Mouse (Mus musculus): ENCODE data around the gene Zfp3. TPM values are rescaled to one million over a fixed set of nuclear protein-coding genes. Genes with fewer than 3 reads are reported as not detected.

Gene Zfp3
- 10 to 100 TPM; 23.8 TPM for total RNA-seq (2021)
- long read RNA-seq, experiment 1, transcript Zfp3-201 (2 exons, 2,061 nt), result major isoform, 15 of 17 reads
- long read RNA-seq, experiment 1, partial matches to known transcripts, result 0 of 17 reads
- long read RNA-seq, experiment 1, other reads (novel, unspliced or antisense), result 2 of 17 reads
- long read RNA-seq, experiment 2, transcript Zfp3-201 (2 exons, 2,061 nt), result major isoform, 19 of 24 reads
- long read RNA-seq, experiment 2, partial matches to known transcripts, result 0 of 24 reads
- long read RNA-seq, experiment 2, other reads (novel, unspliced or antisense), result 5 of 24 reads

DNA sequence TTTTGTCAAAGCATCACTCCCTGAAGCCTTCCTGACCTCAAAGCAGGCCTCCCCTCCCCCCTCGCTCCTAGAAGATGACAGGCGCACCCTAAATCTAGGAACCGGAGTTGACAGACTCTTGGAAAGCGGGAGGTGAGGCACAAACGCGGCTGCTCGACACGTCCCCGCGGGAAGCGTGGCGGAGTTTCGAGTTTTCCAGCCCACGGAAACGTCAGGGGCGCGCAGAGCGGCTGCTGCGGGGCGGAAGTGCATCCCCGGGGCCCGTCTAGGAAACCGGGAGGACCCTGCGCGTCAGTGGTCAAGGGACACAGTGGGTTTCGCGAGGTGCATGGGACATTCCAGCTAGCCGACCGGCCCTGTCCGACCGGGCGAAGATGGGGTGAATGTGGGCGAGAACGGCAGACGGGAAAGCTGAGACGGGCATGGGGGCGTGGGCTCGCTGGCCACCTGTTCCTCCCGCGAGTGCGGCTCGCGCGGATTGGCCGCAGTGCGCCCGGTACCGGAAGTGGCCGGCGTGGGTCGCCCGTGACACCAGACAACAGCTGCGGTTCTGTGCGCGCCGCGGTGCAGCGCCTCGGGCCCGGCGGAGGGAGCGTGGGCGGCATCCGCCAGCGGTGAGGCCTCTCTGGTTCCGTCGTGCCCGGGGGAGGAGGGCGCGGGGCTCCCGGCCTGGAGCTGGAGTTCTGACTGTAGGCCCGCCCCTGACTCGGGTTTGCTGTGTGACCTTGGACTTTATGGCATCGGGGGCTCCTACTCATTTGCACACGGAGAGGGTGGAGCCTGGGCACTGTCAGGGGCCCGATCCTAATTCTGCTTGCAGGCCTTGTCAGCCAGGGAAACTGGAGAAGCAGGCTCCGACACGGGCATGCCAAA is at the start of gene Zfp3:
Gene Zfp3 (plus strand): TSS at position 274 of the 873 bp plus-strand sequence.
- H3K4me3 ChIP-seq, result peak within 1 kb of the TSS; percentile 80
- peak; percentile 66 to 75 for DNase-seq (ENCODE audit: low spot score in 2 of 2)
- H3K27ac ChIP-seq, result peak within 1 kb of the TSS; percentile 95
- TF ChIP-seq CTCF (conservative IDR thresholded peaks at IDR 0.05), result no peak

DNA sequence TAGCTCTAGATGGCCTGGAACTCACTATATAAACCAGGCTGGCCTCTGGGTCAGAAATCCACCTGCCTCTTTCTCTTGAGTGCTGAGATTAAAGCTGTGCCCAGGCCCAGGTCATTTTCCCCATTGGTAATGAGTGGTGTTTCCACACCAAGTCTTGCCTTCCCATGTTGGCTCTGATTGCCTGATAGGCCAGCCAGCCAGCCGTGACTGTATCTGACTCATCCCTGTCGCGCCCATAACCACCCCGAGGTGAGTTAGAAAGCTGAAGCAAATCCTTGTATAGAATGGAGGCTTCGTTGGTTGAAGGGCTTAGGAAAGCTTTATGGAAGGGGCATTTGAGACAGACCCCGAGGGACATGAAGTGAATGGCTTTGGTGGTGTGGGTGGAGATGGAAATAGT is 48.2 kb upstream of the Zfp3 start:
- no peak for DNase-seq (ENCODE audit: low spot score in 2 of 2)
- peak overlapping the region; percentile 39; the same call in 1 of the 2 replicates for H3K27ac ChIP-seq
- H3K4me3 ChIP-seq, result no peak overlapping the region
- no peak for TF ChIP-seq CTCF (conservative IDR thresholded peaks at IDR 0.05)

DNA sequence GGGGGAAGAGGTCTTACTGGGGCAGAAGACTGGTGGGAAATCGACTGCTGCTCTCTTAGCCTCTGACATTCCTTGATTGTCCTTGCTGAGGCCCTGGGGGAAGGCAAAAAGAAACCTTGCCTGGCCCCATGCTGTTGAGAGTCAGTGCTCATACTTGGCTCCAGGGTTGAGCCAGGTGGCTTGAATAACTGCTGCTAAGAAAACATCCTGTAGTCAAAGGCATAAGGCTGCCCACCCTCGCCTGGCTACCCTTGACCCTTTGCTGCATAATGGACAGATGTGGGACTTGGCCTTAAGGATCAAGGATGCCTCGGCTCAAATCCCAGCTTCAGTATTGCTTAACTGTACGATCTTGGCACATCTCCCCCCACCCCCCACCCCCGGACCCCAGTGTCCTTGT is 45.5 kb upstream of the Zfp3 start:
- no peak for DNase-seq (ENCODE audit: low spot score in 2 of 2)
- Histone ChIP-seq H3K4me3 (no peak overlapping the region), H3K27ac (peak overlapping the region; percentile 65)
- no peak for TF ChIP-seq CTCF (conservative IDR thresholded peaks at IDR 0.05)

DNA sequence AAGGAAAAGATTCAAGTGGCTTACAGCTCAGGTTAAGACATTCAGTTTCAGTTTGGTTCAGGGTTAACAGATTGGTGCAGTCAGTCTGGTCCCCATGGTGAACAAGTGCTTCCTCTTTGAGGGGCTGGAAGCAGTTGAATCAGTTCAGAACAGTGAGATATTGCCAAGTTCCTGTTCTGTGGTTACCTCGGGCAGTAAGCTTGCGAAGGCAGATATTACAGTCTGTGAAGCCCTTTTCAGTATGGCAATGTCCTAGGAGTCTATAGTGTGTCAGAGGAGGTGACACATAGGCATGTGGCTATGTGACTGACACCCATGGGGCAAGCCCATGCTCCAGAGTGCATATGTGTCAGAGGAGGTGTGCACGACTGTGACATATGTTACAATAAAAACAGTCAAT is 43.4 kb upstream of the Zfp3 start:
- TF ChIP-seq CTCF (conservative IDR thresholded peaks at IDR 0.05), result no peak
- no peak overlapping the region for H3K4me3 ChIP-seq

DNA sequence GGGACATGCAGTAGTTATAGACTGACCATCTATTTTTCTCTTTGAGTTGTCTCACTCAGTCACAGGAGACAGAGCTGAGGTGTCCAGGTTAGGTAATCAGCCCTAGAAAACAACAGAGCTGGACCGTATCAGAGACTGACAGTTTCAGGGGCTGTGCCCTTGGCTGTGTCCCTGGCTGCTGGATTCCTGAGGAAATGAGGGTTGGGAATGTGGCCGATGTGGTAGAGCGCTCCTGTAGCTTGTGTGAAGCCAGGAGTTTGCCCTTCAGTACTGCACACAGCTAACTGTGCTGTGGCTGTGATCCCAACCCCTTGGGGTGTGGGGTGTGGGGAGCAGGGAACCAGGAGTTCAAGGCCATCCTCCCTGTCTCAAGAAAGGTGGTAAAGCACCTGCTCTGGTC is 42.9 kb upstream of the Zfp3 start:
- DNase-seq (ENCODE audit: low spot score in 2 of 2), result no peak
- Histone ChIP-seq H3K4me3 (no peak overlapping the region), H3K27ac (peak overlapping the region; percentile 75)
- TF ChIP-seq CTCF (conservative IDR thresholded peaks at IDR 0.05), result no peak

More for the DNA sequence above, 43.4 kb upstream of the Zfp3 start:
- no peak for DNase-seq (ENCODE audit: low spot score in 2 of 2)
- peak overlapping the region; percentile 75 for H3K27ac ChIP-seq

DNA sequence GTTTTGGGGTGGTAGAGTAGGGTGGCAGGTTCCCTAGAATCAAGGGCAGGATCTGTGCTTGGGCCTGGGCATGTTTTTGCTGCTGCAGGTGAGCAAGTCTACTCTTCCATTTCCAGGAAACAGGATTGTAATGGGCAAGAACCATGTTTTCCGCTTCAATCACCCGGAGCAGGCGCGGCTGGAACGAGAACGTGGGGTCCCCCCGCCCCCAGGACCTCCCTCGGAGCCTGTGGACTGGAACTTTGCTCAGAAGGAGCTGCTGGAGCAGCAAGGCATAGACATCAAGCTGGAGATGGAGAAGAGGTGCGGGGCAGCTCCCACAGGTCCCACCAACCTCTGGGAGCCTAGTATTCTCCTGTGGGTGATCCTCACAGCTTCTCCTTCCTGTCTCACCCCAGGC is 39.3 kb upstream of the Zfp3 start:
- no peak for TF ChIP-seq CTCF (conservative IDR thresholded peaks at IDR 0.05)
- H3K4me3 ChIP-seq, result no peak overlapping the region
- H3K27ac ChIP-seq, result no peak overlapping the region
- DNase-seq (ENCODE audit: low spot score in 2 of 2), result no peak

DNA sequence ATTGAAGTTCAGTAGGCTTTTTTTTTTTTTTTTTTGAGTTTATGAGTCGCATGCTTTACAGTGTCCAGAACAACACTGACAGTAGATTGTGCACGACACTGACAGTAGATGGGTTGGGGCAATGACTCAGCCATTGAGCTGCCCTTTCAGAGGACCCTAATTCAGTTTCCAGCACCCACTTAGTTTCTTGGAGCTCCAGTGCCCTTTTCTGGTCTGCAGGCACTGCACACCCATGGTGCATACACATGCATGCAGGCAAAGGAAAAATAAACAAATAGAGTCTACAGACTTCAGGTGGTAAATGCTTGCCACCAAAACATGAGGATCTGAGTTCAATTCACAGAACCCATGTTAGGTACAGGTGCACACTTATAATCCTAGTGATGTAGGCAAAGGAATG is 37.4 kb upstream of the Zfp3 start:
- Histone ChIP-seq H3K4me3 (no peak overlapping the region), H3K27ac (no peak overlapping the region)
- TF ChIP-seq CTCF (conservative IDR thresholded peaks at IDR 0.05), result no peak
- DNase-seq (ENCODE audit: low spot score in 2 of 2), result no peak

DNA sequence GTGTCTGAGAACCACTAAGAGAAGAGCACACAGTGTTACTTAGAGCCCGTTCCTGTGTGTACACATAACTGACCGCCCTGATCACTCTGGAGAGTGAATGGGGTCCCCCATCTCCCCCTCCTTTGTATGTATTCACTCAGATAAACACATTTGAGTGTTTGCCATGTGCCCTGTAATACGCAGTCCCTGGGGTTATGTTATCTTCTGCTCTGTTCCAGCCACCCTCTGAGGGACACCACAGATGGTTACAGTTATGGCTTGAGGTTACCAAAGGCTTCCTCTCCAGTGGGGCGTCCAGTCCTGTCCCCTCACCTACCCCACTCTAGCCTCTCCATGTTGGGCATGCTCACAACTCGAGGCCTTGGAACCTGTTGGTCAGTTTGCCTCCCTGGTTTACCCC is 36.6 kb upstream of the Zfp3 start:
- Histone ChIP-seq H3K4me3 (no peak overlapping the region), H3K27ac (no peak overlapping the region)
- no peak for TF ChIP-seq CTCF (conservative IDR thresholded peaks at IDR 0.05)
- no peak for DNase-seq (ENCODE audit: low spot score in 2 of 2)

DNA sequence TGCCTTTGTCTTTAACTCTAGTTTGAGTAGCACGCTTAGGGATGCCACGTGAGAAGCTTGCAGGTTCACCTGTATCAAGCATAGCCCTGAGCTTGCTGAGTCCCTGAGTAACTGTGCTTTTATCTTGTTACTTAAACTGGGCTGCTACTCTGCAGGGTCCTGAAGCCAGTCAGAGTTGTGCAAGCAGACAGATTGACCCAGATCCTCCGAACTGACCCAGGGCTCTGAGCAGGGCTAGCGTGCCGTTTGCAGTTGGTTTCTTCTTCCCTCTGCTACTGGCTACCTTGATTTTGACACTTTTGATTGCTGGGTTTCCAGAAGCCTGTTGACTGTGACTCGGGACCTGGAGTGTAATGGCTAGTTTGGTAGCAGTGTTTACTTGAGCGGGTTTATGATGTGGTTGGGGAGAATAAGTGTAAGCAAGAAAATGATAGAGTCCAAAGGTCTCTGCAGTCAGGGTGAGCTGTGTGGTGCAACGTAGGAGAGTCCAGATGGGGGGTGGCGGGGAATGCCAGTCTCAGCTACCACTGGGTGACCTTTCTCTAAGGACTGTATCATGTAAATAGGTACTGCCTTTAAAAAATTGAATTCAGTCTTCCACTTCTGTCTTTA is 33.5 kb upstream of the Zfp3 start:
- Histone ChIP-seq H3K27ac (peak overlapping the region; percentile 74), H3K4me3 (no peak overlapping the region)
- no peak for TF ChIP-seq CTCF (conservative IDR thresholded peaks at IDR 0.05)
- no peak for DNase-seq (ENCODE audit: low spot score in 2 of 2)

DNA sequence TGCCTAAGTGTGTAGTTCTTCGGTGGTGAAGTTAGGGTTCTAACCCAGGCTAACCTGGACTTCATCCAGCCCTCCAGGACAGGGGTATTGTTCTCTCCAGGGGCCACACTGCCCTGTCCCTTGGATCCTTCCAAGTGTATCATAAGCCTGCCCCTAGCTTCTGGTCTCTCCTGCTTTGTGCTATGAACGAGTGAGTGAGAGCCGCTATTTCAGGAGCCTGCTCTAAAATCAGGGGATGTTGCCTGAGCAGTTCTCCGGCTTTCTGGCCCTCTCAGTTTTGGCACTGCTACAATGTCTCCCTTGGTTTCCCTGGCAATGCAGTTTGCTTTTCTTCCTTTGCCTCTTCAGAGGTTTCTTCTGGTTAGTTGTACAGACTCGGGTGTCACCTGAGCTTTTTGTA is 32.8 kb upstream of the Zfp3 start:
- Histone ChIP-seq H3K27ac (peak overlapping the region; percentile 74), H3K4me3 (no peak overlapping the region)
- TF ChIP-seq CTCF (conservative IDR thresholded peaks at IDR 0.05), result no peak
- peak; percentile 56 to 63 for DNase-seq (ENCODE audit: low spot score in 2 of 2)

DNA sequence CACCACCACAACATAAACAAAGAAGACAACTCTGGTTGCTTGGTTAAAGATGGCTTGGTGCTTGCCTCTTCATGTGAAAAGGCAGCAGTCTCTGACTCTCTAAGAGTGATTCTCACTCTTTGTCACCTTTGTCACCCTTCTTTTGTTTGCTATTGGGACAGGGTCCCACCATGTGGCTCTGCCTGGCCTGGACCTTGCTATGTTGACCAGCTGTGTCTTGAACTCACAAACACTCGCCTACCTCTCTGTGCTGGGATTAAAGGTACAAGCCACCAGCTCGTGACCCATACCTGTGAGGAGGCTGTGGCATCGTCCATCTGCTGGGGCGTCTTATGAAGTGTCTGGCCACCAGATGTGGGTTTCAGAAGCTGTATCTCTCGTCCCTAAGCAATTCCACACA is 30.8 kb upstream of the Zfp3 start:
- no peak for DNase-seq (ENCODE audit: low spot score in 2 of 2)
- no peak for TF ChIP-seq CTCF (conservative IDR thresholded peaks at IDR 0.05)
- Histone ChIP-seq H3K27ac (peak overlapping the region; percentile 55; the same call in 1 of the 2 replicates), H3K4me3 (no peak overlapping the region)

DNA sequence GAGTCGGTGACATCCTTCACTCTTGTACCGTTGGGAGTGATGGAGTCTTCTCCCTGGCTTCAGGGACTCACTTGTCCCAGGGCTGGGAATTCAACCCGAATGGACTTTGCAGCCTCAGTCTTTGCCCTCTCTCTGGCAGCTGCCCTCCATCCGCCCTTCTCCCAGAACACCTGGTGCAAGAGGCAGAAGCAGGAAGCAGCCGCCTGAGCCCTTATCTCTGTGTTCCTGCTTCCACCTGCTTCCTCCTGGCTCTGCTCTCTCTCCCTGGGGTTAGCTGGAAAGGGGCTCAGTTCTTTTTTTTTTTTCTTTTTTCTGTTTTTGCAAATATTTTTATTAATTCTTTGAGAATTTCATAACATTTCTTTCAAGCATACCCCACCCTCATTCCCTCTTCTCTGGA is 26.3 kb upstream of the Zfp3 start:
- TF ChIP-seq CTCF (conservative IDR thresholded peaks at IDR 0.05), result no peak
- Histone ChIP-seq H3K4me3 (no peak overlapping the region), H3K27ac (no peak overlapping the region)
- no peak for DNase-seq (ENCODE audit: low spot score in 2 of 2)

DNA sequence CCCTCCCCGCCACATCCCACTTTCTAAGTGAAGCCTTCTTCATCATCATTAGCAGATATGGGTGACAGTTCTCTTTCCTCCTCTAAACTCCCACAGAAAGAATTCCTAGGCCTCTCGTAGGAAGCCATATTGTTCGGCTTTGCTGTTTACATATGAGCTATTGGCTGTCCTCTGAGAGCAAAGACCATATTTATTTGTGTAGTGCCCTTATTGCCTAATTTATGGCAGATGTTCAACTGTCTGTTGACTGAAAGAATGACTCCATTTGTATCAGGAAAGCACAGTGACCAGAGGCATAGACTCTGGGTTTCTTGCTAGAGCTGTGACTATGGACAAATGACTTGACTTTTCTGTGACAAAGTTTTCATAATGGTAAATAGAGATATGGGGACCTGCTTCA is 22.4 kb upstream of the Zfp3 start:
- no peak for DNase-seq (ENCODE audit: low spot score in 2 of 2)
- no peak overlapping the region for H3K4me3 ChIP-seq
- H3K27ac ChIP-seq, result peak overlapping the region; percentile 95
- no peak for TF ChIP-seq CTCF (conservative IDR thresholded peaks at IDR 0.05)
